Mouse (Mus musculus) stomach, postnatal 0 days (tissue): ENCODE measurements at regions not wholly inside any gene's neighbourhood (a gene's known extent, or its start where the extent isn't known, plus 50 kb on each side); places are given as distances from the start of the nearest gene placed in this dataset.

Source experiments
- ATAC-seq: fragments of 200-750 bp; cut with Nextera tagmentation; 2 replicates; pipeline ENCODE4 v1.8.0; 2017; ENCODE audit not compliant: low FRiP score, low TSS enrichment
- DNase-seq: peaks from one replicate; pipeline ENCODE4 v3.0.0-alpha.2; 2016; ENCODE audit warnings: low spot score
- H3K27ac ChIP-seq: fragments of 300-500 bp; sonication (generic); replicated peaks from 2 replicates; pipeline ENCODE4 v1.5.1; 2014; ENCODE audit warnings: mild to moderate bottlenecking, control low read depth
- H3K27me3 ChIP-seq: fragments of 300-500 bp; sonication (generic); 2 replicates; pipeline ENCODE4 v1.6.1; 2014; ENCODE audit warnings: low read length; ENCODE audit not compliant: control insufficient read depth, insufficient read depth
- H3K36me3 ChIP-seq: fragments of 300-500 bp; sonication (generic); 2 replicates; pipeline ENCODE4 v1.6.1; 2014; ENCODE audit warnings: low read length, mixed read lengths; ENCODE audit not compliant: control insufficient read depth, insufficient read depth
- H3K4me1 ChIP-seq: fragments of 300-500 bp; sonication (generic); replicated peaks from 2 replicates; pipeline ENCODE4 v1.6.1; 2014; ENCODE audit warnings: antibody characterized with exemption; ENCODE audit not compliant: control insufficient read depth, insufficient read depth
- H3K4me2 ChIP-seq: fragments of 300-500 bp; sonication (generic); replicated peaks from 2 replicates; pipeline ENCODE4 v1.6.1; 2014; ENCODE audit warnings: low read depth, mild to moderate bottlenecking, control low read depth, moderate library complexity
- H3K4me3 ChIP-seq: fragments of 300-500 bp; sonication (generic); 2 replicates; pipeline ENCODE4 v1.5.1; 2014; ENCODE audit warnings: low read depth, low read length, control low read depth
- H3K9ac ChIP-seq: fragments of 300-500 bp; sonication (generic); 2 replicates; pipeline ENCODE4 v1.6.1; 2014; ENCODE audit warnings: mild to moderate bottlenecking, low read length, control low read depth, mixed read lengths
- H3K9me3 ChIP-seq: fragments of 300-500 bp; sonication (generic); 2 replicates; pipeline ENCODE4 v1.6.1; 2016; ENCODE audit warnings: low read length; ENCODE audit not compliant: control insufficient read depth
- CTCF ChIP-seq: IDR thresholded peaks from 2 replicates; pipeline ENCODE4 v1.5.1; 2016; ENCODE audit warnings: antibody characterized with exemption, low read depth, mild to moderate bottlenecking, moderate library complexity
- EP300 ChIP-seq: optimal IDR thresholded peaks from 2 replicates; pipeline ENCODE3; 2016; ENCODE audit warnings: antibody characterized with exemption
- WGBS: fragments of 180-500 bp; shearing (Covaris S2); extraction: QIAGEN DNeasy Blood & Tissue Kit; methylation state at CpG from one replicate; pipeline ENCODE4 v1.1.7; 2014; 5-methylcytosine and 5-hydroxymethylcytosine counted together

DNA sequence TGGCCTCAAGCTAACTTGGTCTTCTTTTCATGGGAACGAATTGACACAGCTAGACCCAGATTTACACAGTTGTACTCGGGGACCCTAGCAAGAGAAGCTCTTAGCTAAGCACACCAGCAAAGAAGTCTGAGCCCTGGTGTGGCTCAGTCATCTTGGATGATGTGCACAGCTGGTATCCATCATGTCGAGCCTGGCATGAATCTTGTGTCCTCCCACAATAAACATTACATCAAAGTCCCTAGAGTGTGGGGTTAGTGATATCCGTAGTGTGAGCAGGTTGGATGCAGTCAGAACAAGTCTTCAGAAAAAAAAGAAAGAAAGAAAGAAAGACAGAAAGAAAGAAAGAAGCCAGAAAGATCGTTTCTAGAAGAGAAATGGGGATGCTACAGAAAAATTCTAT lies 52.1 kb upstream of the Hmcn1 start:
- TF ChIP-seq CTCF (no peak), EP300 (no peak)
- no peak for DNase-seq
- ATAC-seq = no peak
- WGBS = 43% methylated on average over 5 of the region's 5 CpGs
- Histone ChIP-seq H3K27ac (no peak overlapping the region), H3K9me3 (no peaks in the 10 kb centered on the region), H3K9ac (no peak overlapping the region), H3K36me3 (no peaks in the 10 kb centered on the region), H3K4me1 (no peaks in the 10 kb centered on the region), H3K27me3 (no peaks in the 10 kb centered on the region), H3K4me2 (no peak overlapping the region), H3K4me3 (no peak overlapping the region)

DNA sequence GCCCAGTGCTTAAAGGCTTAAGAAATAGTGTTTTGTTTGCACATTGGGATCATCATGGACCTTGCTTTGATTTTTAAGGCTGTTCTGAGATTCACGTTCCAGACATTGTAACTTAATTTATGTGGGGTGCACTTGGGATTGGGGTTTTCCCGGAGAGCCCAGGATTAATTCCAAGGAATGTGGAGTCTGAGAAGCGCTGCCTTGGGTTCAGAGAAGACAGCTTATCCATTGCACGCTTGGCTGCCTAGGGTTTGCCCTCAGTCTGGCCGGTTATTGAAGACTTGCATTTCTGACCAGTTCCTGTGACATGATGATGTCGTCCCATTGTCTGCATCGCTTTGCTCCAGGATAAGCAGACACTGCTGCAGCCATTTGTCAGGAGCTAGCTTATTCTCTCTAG lies 53.4 kb upstream of the Hmcn1 start:
- TF ChIP-seq EP300 = no peak
- no peak for TF ChIP-seq CTCF
- no peaks in the 10 kb centered on the region for H3K9me3 ChIP-seq
- 50% methylated on average over 7 of the region's 7 CpGs for WGBS
- no peak overlapping the region for H3K4me3 ChIP-seq
- no peaks in the 10 kb centered on the region for H3K4me1 ChIP-seq
- H3K27me3 ChIP-seq = no peaks in the 10 kb centered on the region
- ATAC-seq (no peak), DNase-seq (no peak)
- H3K27ac ChIP-seq = no peak overlapping the region
- no peaks in the 10 kb centered on the region for H3K36me3 ChIP-seq
- no peak overlapping the region for H3K9ac ChIP-seq
- H3K4me2 ChIP-seq = no peak overlapping the region

DNA sequence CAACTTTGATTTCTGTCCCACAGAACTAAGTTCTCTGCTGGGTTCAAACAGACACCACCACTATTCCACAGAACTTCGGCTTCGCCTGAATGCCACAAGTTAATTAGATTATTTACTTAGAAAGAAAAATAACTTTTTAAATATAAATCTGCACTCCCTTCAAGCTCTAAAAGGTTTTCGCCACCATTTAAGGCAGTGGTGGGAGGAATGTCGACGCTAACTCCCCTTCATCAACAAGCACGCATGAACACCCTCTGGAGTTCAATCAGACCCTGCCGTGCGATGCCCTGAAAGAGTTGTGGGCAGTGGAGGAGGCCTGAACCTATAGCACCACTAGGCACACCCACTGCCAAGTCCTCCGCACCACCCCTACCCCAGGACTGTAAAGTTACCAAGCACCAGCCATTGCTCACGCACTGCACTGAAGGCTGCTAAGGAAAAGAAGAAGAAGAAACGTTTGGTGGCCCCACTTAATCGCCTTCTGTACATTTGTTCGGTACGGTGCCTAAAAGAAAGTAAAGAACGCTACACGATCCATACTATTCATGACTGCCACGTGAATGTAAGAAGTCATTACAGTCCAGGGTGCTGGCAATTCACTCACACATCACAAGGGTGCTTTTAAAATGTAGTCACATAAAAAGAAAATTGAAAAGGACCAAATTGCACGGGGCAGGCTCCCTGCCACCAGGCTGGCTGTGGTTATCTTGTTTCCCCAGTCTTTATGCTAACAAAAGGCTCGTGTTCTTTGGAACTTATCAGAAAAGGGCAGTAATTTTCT lies 56.7 kb upstream of the Hmcn1 start:
- no peak overlapping the region for H3K4me3 ChIP-seq
- H3K9ac ChIP-seq = no peak overlapping the region
- H3K9me3 ChIP-seq = no peaks in the 10 kb centered on the region
- no peak overlapping the region for H3K4me2 ChIP-seq
- no peak for ATAC-seq
- no peaks in the 10 kb centered on the region for H3K36me3 ChIP-seq
- no peaks in the 10 kb centered on the region for H3K27me3 ChIP-seq
- no peak for TF ChIP-seq EP300
- no peak for TF ChIP-seq CTCF
- 66% methylated on average over 19 of the region's 19 CpGs for WGBS
- no peaks in the 10 kb centered on the region for H3K4me1 ChIP-seq
- DNase-seq = no peak
- H3K27ac ChIP-seq = no peak overlapping the region

DNA sequence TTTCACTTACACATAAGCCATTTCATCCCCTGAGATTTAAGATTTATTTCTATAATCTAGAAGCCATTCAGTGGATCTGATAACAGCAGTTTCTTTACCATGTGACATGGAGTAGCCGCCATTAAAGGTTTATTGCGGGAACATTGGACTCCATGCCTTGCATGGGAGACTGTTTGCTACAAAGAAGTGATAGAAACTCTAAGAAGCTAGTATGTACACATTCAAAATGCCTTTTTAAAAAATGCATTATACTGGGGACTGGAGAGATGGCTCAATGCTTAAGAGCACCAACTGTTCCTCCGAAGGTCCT lies 57.2 kb upstream of the Hmcn1 start:
- H3K9ac ChIP-seq = no peak overlapping the region
- 70% methylated on average over 3 of the region's 3 CpGs for WGBS
- H3K4me2 ChIP-seq = no peak overlapping the region
- H3K4me1 ChIP-seq = no peaks in the 10 kb centered on the region
- ATAC-seq (no peak), DNase-seq (no peak)
- no peak overlapping the region for H3K4me3 ChIP-seq
- H3K27ac ChIP-seq = no peak overlapping the region
- no peaks in the 10 kb centered on the region for H3K36me3 ChIP-seq
- no peaks in the 10 kb centered on the region for H3K9me3 ChIP-seq
- no peak for TF ChIP-seq EP300
- TF ChIP-seq CTCF = no peak
- H3K27me3 ChIP-seq = no peaks in the 10 kb centered on the region

DNA sequence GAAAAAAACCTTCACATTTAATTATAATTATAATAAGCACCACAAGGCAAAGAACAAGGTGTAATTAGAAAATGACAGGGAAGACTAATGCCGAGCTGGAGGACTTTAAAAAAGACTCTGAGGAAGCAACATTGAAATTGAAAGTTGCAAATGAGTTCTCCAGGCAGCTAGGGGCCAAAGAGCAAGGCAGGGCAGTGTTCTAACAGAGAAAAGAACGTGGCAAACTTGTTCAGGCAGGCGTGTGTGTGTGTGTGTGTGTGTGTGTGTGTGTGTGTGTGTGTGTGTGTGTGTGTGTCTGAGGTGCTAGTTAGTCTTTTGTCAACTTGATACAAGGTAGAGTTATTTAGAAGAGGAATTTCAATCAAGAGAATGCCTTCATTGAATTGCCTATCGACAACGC lies 60.0 kb upstream of the Hmcn1 start:
- H3K4me3 ChIP-seq = no peak overlapping the region

DNA sequence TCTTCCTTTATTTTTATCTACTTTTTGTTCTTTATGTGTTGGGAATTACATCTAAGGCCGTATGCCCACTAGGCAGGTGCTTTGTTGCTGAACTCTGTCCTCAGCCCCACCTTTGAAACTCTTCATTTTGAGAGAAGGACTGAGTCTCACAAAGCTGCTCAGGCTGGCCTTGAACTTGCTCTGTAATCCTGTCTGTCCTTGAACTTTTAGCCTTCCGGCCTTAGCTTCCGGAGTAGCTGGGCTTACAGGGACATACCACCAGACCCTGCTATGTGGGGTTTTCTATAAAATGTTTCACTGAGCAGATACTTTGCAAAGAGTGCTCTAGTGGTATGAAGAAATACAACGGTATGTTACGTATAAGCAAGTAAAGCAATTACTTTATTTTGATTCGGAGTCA lies 62.2 kb upstream of the Hmcn1 start:
- Histone ChIP-seq H3K27me3 (no peaks in the 10 kb centered on the region), H3K4me1 (no peaks in the 10 kb centered on the region), H3K4me3 (no peak overlapping the region), H3K27ac (no peak overlapping the region), H3K9me3 (no peaks in the 10 kb centered on the region), H3K9ac (no peak overlapping the region), H3K36me3 (no peaks in the 10 kb centered on the region), H3K4me2 (no peak overlapping the region)
- WGBS = 88% methylated on average over 6 of the region's 6 CpGs
- TF ChIP-seq EP300 (no peak), CTCF (no peak)
- DNase-seq (no peak), ATAC-seq (no peak)

More for the DNA sequence above, 60.0 kb upstream of the Hmcn1 start:
- no peak for ATAC-seq
- no peaks in the 10 kb centered on the region for H3K4me1 ChIP-seq
- no peak overlapping the region for H3K4me2 ChIP-seq
- H3K9me3 ChIP-seq = no peaks in the 10 kb centered on the region
- TF ChIP-seq EP300 (no peak), CTCF (no peak)
- H3K27ac ChIP-seq = no peak overlapping the region
- H3K27me3 ChIP-seq = no peaks in the 10 kb centered on the region
- DNase-seq = no peak
- H3K9ac ChIP-seq = no peak overlapping the region
- WGBS = 55% methylated on average over 5 of the region's 5 CpGs
- no peaks in the 10 kb centered on the region for H3K36me3 ChIP-seq
